Mouse (Mus musculus) mesoderm, embryonic 11.5 days (tissue): ENCODE measurements at regions not wholly inside any gene's neighbourhood (a gene's known extent, or its start where the extent isn't known, plus 50 kb on each side); places are given as distances from the start of the nearest gene placed in this dataset.
"Not testable (repeated sequence)": the region's sequence is repeated elsewhere in the genome, so short reads cannot be mapped to it uniquely, and the experiment has no call there.

ENCODE experiments used
- DNase-seq: peaks from one replicate; pipeline ENCODE4 v3.0.0-alpha.2; 2012; ENCODE audit warnings: low read depth, low spot score

GRCm38 (mm10) chr6:14632837-14633236 lies 122.2 kb downstream of the Ppp1r3a start:
- DNase-seq: peak; percentile 21

- peak; percentile 30 for DNase-seq
These were observed 123.2 kb downstream of the Ppp1r3a start for GRCm38 (mm10) chr6:14631719-14632445.

GRCm38 (mm10) chr6:14616629-14617028 lies 138.4 kb downstream of the Ppp1r3a start:
- no peak for DNase-seq

GRCm38 (mm10) chr6:14608076-14608475 lies 147.0 kb downstream of the Ppp1r3a start:
- DNase-seq: no peak

- DNase-seq: peak; percentile 6
These were observed 154.4 kb downstream of the Ppp1r3a start for GRCm38 (mm10) chr6:14600543-14601249.

GRCm38 (mm10) chr6:14596880-14597466 lies 158.1 kb downstream of the Ppp1r3a start:
- DNase-seq: no peak

- peak; percentile 35 for DNase-seq
These were observed 169.2 kb downstream of the Ppp1r3a start for GRCm38 (mm10) chr6:14585827-14586226.

GRCm38 (mm10) chr6:14583829-14584228 lies 171.2 kb downstream of the Ppp1r3a start:
- no peak for DNase-seq

GRCm38 (mm10) chr6:14574607-14575006 lies 180.5 kb downstream of the Ppp1r3a start:
- no peak for DNase-seq

- no peak for DNase-seq
These were observed 182.1 kb downstream of the Ppp1r3a start for GRCm38 (mm10) chr6:14573001-14573400.

- no peak for DNase-seq
These were observed 214.7 kb downstream of the Ppp1r3a start for GRCm38 (mm10) chr6:14540333-14540732.

- no peak for DNase-seq
These were observed 226.0 kb downstream of the Ppp1r3a start for GRCm38 (mm10) chr6:14529096-14529495.

GRCm38 (mm10) chr6:14528564-14528963 lies 226.5 kb downstream of the Ppp1r3a start:
- no peak for DNase-seq

- DNase-seq: peak; percentile 13
These were observed 232.3 kb downstream of the Ppp1r3a start for GRCm38 (mm10) chr6:14522742-14523141.

GRCm38 (mm10) chr6:14521321-14521720 lies 233.8 kb downstream of the Ppp1r3a start:
- DNase-seq: no peak

- DNase-seq: peak; percentile 51
These were observed 250.9 kb downstream of the Ppp1r3a start for GRCm38 (mm10) chr6:14504171-14504570.

GRCm38 (mm10) chr6:14500663-14501062 lies 254.4 kb downstream of the Ppp1r3a start:
- DNase-seq: no peak

- DNase-seq: not testable (repeated sequence)
These were observed 255.2 kb downstream of the Ppp1r3a start for GRCm38 (mm10) chr6:14499882-14500281.

- not testable (repeated sequence) for DNase-seq
These were observed 268.4 kb downstream of the Ppp1r3a start for GRCm38 (mm10) chr6:14486642-14487041.

GRCm38 (mm10) chr6:14456394-14456793 lies 298.7 kb downstream of the Ppp1r3a start:
- DNase-seq: no peak

- DNase-seq: not testable (repeated sequence)
These were observed 301.8 kb downstream of the Ppp1r3a start for GRCm38 (mm10) chr6:14453321-14453720.

- DNase-seq: no peak
These were observed 323.3 kb downstream of the Ppp1r3a start for GRCm38 (mm10) chr6:14431751-14432150.

GRCm38 (mm10) chr6:14409772-14410171 lies 345.3 kb downstream of the Ppp1r3a start:
- peak; percentile 27 for DNase-seq
